Mouse (Mus musculus): ENCODE data around the gene Olfr867. TPM values are rescaled to one million over a fixed set of nuclear protein-coding genes. Genes with fewer than 3 reads are reported as not detected.

Gene Olfr867
- polyA plus RNA-seq (2012; rRNA removed): not detected in 2 replicates

DNA sequence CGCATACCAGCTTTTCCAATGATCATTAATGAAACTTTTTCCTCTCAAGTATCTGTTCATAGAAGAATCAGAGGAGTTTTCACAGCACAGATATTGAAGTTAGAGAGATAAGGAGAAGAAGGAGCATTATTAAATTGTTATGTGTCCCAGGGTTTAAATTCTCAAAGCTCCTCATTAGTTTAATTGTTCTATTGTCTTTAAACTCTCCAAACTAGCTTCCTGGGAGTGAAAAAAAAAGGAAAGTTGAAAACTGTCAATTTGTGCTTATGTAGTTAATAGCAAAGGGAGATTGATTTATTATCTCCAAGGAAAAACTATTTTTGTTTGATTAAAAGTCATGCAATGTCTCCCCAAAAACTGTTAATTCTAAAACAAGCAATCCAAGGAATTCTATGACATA, at the start of gene Olfr867:
Gene Olfr867, minus strand, starts transcription at position 101 of the 400 bp plus-strand sequence.

DNA sequence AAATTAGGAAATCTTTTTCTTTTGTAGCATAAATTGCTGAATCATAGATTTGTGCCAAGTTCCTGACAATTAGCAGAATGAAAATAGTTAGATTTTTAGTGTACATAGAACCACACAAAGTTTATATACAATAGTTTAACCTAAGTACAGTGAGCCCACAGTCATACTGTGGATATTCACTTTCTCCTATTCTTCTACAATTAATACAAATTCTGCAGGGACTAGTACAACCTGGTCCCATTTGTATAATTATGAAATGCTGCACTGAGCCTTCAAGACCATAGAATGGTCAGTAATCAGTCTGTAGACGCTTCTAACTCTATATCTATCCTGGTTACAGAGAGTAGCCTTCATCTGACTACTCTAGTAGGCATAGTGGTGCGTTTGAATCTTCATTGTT, 41.0 kb upstream of the Olfr867 start, which contains the start of gene Olfr868:
Gene Olfr868, plus strand, starts transcription at position 301 of the 400 bp plus-strand sequence.

DNA sequence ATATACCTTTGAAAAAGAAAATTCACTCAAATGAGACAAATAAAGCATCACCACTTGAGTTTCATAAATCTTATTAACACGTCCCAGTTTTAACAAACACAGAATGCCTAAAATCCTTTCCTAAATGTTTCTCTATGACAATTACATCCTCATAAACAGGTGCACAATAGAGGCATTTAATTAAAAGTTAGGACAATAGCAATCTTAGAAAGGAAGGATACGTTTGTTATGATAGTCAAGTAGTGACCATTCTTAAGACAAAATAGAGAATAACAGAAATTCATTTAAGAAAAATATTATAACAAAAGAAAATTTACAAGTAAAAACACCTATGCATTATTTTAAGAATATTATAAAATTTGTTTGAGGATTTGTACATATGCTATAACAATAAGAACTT, 29.4 kb downstream of the Olfr867 start, which contains the start of gene Olfr866:
Gene Olfr866, minus strand, starts transcription at position 101 of the 400 bp plus-strand sequence.

Other genes with a start within 250 kb of the Olfr867 start
- gene Olfr860, start 207.8 kb downstream of the Olfr867 start, polyA plus RNA-seq (2012; rRNA removed): not detected in 2 replicates
- gene Olfr862, start 169.6 kb downstream of the Olfr867 start, polyA plus RNA-seq (2012; rRNA removed): not detected in 2 replicates
- not detected in 2 replicates for gene Olfr77, start 140.7 kb downstream of the Olfr867 start, polyA plus RNA-seq (2012; rRNA removed)
- not detected in 2 replicates for gene Olfr866, start 29.5 kb downstream of the Olfr867 start, polyA plus RNA-seq (2012; rRNA removed)
- not detected in 2 replicates for gene Olfr868, start 41.1 kb upstream of the Olfr867 start, polyA plus RNA-seq (2012; rRNA removed)
- not detected in 2 replicates for gene Olfr869, start 71.4 kb upstream of the Olfr867 start, polyA plus RNA-seq (2012; rRNA removed)
- gene Olfr870, start 116.5 kb upstream of the Olfr867 start, polyA plus RNA-seq (2012; rRNA removed): not detected in 2 replicates
- gene Olfr871, start 154.6 kb upstream of the Olfr867 start, polyA plus RNA-seq (2012; rRNA removed): not detected in 2 replicates
- not detected in 2 replicates for gene Olfr872, start 179.6 kb upstream of the Olfr867 start, polyA plus RNA-seq (2012; rRNA removed)
- gene Olfr39, start 224.8 kb upstream of the Olfr867 start, polyA plus RNA-seq (2012; rRNA removed): not detected in 2 replicates
- not detected in 2 replicates for gene Olfr873, start 241.0 kb upstream of the Olfr867 start, polyA plus RNA-seq (2012; rRNA removed)

All from central nervous system, embryonic 11.5 days (tissue).